Mouse (Mus musculus) adrenal gland, postnatal 4 days (tissue): ENCODE results near the gene Itgb2l. TPM values are rescaled to one million over a fixed set of nuclear protein-coding genes. Genes with fewer than 3 reads are reported as not detected.

Source experiments
- DNase-seq, 2 experiments: peaks; one replicate each; pipeline ENCODE4 v3.0.0; 2021 to 2022; ENCODE audit warnings: low spot score in 2 of 2, mixed read lengths in 2 of 2
- total RNA-seq, 2 experiments: library from RNA; stranded (reverse); gene quantifications; 2 replicates each; pipeline ENCODE4 v1.2.3; 2021

Itgb2l gene
- total RNA-seq, 2 experiments from 2014 or later: 1.0 to 2.2 TPM

DNA sequence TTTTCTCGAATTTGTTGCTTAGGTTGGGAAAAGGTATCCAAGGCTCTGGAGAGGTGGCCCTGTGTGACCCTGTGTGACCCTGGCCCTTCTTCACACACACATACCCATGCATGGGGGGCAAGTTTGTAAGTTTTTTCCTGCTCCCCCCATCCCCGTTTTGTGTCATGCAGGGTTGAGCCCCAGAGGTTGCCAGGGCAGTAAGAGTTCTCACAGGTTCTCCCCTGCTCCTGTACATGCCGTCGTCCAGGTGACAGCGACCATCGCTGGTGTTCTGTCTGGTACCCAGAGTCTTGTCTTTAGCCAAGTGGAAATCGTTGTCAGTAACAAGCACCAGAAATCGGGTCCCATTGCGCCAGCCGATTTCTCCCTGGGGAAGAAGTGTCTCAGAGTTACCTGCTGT lies 10.2 kb downstream of the Itgb2l start:
- no peak for DNase-seq

DNA sequence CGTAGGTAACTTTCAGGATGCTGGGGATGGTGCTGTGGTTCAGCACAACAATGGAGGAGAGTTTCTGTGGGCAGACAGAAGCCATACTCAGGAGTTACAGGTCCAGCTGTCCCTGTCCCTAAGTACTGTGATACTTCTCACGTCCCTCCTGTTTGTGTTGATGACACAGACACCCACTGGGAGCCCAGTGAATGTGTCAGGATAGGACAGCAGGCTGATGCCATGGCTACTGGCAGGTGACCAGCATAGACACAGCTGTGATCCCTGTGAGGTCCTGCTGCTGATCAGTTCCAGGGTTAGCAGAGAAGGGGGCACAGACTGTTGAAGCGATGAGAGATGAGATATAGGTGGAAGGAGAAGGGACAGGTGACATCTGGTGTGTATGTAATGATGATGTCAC lies 14.4 kb downstream of the Itgb2l start:
- no peak for DNase-seq

DNA sequence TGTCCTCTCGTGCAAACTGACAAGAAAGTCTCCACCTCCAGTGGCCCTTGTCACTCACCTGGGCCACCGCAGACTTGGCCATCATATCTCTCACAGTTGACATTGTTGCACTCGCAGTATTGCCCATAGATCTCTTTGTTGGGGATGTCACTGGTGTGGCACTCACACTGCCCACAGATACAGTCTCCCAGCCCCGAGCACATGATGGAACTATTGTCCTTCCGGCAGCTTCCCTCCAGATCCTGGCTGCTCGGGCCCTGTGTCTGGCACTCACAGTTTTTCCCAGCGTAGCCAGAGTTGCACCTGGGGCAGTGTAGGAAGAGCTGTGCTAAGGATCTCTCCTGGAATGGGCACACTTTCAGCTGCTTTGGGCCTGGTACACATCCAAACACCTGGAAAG lies 16.7 kb downstream of the Itgb2l start:
- DNase-seq: no peak

DNA sequence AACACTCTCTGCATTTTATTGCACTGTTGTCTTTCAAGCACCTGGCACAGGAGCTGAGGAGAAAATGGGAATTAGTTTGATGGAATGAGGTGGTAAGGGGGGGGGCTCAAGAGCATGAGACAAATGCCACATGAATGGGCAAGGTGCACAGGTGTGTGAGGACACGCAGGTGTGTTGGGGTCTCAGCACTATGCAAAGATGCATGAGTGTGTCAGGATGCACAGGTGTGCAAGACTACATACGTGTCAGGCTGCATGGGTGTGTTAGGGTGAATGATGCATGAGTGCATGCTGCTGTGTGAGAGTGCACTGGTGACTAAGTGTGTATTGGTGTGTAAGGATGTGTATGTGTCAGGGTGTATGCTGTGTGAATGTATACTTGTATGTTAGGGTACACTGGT lies 18.4 kb downstream of the Itgb2l start:
- DNase-seq: no peak

DNA sequence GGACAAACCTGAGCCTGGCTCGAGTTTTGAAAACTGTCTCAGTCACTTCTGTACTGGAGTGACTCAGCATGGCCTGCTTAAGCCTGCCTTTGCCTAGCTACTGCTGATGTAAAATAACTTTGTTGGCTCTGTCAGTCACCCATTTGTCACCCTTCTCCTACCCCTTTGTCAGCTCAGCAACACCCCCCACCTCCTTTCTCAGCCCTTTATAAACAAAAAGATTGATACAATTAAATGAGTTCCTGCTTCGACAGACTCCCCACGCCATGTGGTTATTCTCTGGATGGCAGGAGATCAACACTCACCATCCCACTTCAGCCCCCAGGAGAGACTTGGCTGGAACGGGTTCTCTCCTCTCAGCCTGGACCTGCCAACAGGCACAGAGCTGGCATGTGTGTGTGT lies 35.4 kb downstream of the Itgb2l start:
- no peak for DNase-seq

DNA sequence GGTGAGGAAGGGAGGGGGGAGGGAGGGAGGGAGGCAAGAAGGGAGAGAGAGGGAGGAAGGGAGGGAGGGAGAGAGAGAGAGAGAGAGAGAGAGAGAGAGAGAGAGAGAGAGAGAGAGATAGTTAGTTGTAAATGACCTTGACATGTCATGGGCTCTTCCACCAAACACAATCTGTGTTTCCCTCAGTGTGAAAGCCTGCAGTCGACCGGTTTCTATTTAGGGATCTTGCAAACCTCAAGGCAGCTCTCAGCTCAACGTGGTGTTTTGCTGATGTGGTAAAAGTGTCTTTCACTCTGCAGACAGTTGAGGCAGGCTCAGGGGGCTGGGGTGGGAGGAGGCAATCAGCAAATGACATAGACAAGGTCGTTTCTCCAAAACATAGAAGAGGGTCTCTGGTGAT lies 37.1 kb downstream of the Itgb2l start:
- DNase-seq: no peak

DNA sequence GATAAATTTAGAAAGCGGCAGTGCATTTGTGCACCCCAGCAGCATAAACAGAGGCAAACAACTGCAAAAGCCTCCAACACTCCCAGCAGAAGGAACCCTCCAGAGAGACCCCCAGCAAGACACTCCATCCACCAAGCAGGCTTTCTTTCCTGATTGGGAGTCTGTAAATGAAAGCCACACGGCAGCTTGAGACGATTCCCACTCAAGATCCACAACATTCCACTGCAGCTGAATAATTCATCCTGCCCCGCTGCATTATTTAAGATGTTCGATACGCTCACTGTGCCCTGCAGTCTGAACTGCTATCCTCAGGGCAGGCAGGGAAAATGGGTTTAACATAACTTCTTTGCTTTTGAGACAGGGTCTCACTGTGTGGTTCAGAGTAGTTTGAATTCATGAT lies 41.1 kb downstream of the Itgb2l start:
- no peak for DNase-seq

DNA sequence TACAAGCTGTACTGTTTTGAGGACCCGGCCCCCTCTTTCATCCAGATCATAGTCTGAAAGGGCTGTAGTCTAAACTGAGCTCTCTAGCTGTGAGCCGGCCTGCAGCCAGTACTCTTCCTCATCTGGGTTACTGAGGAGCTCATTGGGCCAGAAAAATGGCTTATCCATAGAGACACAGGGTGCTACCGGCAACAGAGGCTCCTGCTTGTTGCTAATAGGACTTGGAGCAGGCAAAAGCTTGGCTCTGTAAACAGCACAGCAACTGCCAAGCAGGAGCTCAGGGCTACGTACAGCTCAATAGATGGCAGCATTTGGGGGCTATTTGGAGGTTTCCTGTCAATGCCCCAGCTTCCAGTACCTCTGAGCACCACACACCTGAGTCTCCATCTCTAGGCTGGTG lies 43.4 kb downstream of the Itgb2l start:
- DNase-seq: no peak

DNA sequence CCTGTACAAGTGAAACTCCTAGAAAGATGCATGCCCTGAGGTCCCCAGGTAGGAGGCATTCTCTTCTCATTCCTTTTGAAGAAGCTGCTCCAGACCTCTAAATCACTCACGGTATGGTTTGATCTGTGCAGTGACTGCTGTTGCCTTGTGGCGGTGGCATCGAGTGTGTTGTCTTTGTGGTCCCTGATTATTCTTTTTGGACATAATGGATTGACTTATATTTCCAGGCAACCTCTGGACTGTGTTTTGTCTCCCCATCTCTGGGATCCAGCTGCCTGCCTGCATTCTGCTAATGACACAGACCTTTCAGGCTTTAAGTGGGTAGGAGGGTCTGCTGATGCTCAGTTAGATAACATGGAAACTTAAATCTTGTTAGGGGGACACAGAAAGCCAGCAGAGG lies 44.6 kb downstream of the Itgb2l start:
- no peak for DNase-seq

DNA sequence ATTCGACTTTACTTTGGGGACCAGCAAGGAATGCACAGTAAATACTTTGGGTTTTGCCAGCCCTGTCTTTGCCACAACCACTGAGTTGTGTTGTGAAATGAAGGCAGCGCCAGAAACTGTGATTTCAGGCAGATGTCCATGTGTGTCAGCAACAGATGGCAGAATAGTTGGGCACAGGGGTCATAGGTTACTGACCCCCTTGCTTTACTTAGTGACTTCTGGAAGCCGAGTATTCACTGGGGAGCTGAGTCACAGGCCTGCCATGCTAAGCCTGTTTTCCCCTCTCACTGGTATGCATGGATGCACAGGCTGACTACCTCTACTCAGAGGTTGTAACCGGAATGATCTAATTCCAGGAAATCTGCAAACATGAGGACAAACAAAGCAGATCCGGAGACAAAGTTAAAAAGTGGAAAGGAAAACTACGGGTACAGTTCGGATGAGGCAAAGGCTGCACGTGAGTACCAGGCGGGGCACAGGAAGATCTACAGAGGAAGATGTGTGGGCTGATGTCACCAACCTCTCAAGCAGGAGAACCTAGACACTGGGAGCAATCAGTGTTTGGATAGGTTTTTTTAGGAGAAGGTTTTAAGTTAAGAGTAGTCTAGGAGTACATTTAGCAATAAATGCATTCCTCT lies 47.3 kb downstream of the Itgb2l start:
- no peak for DNase-seq

DNA sequence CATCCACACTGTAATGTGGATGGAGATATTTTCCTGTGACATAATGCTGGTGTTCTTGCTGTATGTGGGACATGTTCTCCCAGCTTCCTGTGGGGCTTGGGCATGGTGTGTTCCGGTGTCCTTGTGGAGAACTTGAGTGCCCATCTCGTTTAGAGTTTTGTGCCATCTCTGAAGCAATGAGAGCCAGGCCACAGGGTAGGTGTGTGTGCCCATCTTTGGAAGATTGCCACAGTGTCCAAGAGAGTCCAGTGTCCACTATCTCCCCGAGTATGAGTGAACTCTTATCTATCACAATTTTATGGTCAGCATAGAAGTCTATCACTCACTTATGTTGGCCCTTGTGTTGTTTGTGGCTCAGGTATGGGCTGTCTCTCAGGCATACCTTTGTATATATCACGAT lies 47.9 kb downstream of the Itgb2l start:
- no peak for DNase-seq

DNA sequence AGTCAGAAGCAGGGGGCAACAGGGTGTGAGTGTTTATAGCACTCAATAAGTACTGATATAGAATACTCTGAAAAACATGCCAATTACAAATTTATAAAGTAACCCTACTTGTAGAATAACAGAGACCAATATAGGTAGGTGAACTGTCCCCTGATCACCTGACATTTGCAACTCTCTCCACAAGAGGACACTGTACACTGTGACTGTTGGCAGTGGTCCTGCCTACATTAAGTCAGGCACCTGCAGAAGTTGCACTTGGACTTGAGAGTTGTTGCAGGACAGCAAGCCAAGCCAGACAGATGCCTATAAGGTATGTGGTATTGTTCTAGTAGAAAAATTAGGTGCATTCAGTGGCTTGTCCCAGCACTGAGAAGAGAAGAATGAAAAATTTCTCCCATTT lies 52.3 kb downstream of the Itgb2l start:
- DNase-seq: no peak

DNA sequence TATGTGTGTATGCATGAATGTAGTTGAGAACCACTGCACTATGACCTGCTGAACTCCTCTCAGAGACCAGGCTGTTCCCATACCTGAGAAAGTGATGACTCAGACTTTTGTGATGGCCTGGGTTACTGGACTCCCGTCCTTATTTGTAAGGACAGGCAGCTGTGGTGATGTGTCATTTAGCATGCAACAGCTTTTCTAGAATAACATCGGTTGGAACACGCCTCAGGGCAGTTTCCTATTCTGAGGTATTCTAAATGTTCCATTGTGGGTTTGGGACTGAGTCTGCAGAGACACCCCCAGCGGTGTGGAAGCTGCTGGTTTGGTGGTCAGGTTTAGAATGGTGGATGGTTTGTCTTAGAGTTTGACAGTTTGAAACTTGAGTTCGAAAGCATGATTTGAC lies 54.9 kb downstream of the Itgb2l start:
- DNase-seq: no peak

DNA sequence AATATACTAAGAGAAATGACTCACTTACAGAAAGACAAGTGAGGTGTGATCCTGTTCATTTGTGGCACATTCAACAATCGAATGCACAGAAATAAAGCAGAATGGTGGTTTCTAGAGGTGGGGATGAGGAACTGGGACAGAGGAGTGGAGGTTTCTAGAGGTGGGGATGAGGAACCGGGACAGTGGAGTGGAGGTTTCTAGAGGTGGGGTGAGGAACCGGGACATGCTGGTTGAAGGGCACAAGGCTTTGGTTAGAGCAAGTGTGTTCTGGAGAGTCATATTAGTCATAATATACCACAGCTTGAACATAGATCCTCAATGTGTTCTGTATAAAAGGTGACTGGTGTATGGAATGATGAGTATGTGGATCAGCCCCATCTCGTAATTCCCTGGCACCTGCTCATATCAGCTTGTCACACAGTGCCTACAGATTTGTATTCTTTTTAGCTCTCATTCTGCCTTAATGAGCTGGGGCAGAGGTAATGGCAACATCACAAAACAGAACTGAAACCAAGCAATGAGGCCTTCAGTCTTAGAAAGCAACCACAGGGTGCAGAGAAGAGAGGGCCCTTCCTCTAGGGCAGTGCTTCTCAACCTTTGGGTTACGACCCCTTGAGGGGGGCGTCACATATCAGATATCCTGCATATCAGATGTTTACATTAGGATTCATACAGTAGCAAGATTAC lies 55.6 kb downstream of the Itgb2l start:
- no peak for DNase-seq

DNA sequence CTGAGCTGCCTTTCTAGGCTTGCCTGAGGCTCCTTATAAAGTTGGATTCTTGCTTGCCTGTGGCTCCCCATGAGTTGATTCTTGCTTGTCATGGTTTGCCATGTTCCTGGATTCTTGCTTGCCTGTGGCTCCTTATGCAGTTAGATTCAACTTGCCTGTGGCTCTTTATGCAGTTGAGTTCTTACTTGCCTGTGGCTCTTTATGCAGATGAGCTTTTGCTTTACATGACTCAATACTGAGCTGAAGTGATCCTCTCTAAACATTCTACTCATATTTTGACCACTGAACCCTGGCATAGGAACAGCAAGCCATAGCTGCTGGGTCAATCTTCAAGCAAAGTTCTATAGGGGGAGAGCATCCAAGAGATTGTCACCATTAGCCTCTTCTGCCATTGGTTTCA lies 58.7 kb downstream of the Itgb2l start:
- DNase-seq: no peak

DNA sequence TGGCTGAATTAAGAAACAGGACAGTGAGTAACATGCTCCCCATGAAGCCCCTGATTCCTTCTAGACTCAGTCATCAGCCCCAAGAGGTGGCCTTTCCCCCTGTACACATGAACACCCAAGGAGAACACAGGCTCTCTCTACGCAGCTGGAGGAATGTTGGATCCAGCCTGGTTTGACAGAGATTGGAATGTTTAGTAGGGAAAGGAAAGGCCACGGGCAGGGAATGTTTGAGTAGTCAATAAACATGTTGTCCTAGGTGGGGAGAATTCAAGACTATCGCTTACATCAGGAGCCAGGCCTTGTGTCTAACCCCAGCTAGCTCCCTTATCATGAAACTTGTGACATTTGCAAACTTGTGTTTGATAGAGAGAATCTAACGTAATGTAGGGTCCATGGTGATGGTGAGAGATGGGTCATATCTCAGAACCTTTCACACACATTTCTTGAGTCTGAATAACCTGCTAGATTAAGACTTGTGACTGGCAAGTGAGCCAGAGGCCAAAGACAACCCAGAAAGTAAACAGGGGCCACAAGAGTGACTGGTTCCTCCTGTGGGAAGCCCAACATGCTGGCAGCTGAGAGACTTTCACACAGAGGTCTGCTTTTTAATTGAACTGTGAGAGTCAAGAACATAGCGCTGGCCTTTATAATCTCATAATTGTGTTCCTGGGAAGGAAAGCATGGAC lies 60.8 kb downstream of the Itgb2l start:
- no peak for DNase-seq

DNA sequence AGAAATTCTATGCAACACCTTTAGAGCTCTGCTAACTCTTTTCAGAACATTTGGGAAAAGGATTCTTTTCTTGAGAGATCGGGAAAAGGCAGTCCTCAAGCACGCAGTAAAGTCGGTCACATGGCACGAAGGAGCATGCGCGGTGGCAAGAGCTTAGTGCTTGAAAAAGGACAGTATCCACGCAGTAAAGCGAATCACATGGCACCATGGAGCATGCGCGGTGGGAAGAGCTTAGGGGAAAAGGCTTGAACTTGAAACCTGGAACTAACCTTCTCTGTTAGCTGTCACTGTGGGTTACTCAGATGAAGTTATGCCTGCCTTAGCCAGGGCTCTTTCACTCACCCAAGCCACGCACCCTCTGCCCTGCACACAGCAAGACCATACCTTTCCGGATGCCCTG lies 62.0 kb downstream of the Itgb2l start:
- DNase-seq: no peak

DNA sequence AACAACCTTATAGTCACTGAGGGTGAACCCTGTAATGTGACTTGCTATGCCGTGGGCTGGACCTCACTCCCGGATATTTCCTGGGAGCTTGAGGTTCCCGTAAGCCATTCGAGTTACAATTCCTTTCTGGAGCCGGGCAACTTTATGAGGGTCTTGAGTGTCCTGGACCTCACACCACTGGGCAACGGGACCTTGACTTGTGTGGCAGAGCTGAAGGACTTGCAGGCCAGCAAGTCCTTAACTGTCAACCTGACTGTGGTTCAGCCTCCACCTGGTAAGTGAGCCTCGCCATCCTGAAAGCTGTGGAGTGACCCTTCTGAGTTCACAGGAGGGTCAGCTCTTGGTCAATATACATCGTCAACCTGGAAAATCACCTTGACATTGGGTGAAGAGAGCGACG lies 65.3 kb downstream of the Itgb2l start:
- no peak for DNase-seq

DNA sequence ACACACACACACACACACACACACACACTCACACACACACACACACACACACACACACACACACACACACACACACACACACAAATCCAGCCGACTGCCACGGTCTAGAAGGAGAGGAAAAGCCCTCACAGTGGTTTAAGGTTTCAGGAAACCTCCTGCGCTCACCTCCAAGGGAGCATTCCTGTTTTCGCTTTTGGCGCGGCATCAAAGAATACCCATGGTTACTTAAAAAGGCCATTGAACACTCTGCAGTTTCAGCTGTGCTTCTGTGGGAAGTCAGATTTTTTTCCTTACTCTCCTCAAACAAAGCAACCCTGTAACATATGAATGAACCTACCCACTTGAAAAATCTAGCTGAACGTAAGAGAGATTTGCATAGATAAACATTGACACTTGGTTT lies 67.1 kb downstream of the Itgb2l start:
- DNase-seq: no peak

DNA sequence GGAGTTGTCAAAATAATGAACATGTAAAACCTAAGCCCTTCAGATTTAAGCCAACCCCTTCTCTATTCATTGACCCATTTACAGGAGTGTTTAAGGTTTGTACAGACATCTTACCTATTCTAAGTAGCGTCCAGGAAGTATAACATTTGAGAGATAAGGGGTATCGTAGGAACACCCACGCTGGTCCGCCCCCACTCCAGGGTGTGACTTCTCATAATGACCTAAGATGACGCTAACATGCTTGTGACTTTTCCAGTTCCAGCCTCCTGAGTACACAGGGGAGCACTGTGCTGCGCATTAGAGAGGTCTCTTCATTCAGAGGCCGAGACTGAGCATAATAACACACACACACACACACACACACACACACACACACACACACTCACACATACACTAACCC lies 67.9 kb downstream of the Itgb2l start:
- DNase-seq: no peak

DNA sequence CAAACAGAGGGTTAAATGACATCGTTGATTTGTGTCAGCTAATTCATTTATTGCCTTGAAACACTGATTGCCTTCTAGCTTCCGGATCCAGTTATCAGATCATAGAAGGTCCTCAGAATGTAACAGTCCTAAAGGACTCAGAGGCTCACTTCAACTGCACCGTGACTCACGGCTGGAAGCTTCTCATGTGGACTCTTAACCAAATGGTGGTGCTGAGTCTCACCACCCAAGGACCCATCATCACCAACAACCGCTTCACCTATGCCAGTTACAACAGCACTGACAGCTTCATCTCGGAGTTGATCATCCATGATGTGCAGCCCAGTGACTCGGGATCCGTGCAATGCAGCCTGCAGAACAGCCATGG lies 70.7 kb downstream of the Itgb2l start:
- no peak for DNase-seq
